Mouse (Mus musculus) heart, postnatal 0 days (tissue): ENCODE measurements around the gene Kctd19.

Experiments
- CTCF ChIP-seq: IDR thresholded peaks from 2 replicates; pipeline ENCODE4 v1.5.1; 2016; ENCODE audit warnings: antibody characterized with exemption, control low read depth, low read depth
- EP300 ChIP-seq: IDR thresholded peaks from 2 replicates; pipeline ENCODE4 v1.6.1; 2016; ENCODE audit warnings: antibody characterized with exemption, low read depth

- no peak for TF ChIP-seq EP300
- TF ChIP-seq CTCF, result no peak
These were observed 40.0 kb upstream of the Kctd19 start for GRCm38 (mm10) chr8:105453296-105453695.
